Mouse (Mus musculus): Measurements from ENCODE around the gene Rapgef6. TPM values are rescaled to one million over a fixed set of nuclear protein-coding genes. Genes with fewer than 3 reads are reported as not detected.

Gene Rapgef6
- polyA plus RNA-seq, 1 experiment from 2014 or later: 33.1 TPM

DNA sequence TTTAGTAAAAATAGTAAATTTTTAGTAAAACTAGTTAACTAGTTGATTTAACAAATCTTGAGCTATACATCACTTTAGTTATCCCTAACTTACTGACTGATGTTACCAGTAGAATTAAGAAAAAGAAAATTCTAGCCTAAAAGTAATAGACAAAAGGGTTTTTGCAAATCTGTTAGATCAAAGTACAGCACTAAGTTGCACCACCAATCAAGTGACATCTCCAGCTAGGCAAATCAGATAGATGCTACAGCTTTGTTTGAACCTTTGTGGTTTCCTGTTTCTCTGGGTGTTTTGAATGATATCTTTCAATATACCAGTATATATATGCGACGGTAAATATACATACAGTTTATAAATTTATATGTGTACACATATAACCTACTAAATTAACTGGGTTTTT is 99.1 kb downstream of the Rapgef6 start:
- Histone ChIP-seq H3K4me3 (replicated peaks) (no peak overlapping the region), H3K4me2 (replicated peaks) (no peak overlapping the region), H3K27me3 (no peaks in the 10 kb centered on the region), H3K27ac (replicated peaks) (no peak overlapping the region), H3K9me3 (replicated peaks) (no peaks in the 10 kb centered on the region), H3K36me3 (0 out of 2 replicates have a peak, but pooled peaks cover 7% of the 10 kb centered on the region), H3K9ac (no peak overlapping the region), H3K4me1 (no peaks in the 10 kb centered on the region)
- ATAC-seq (ENCODE audit: insufficient number of reproducible peaks, low FRiP score, low TSS enrichment, low read depth): no peak
- WGBS: 92% methylated on average over 2 of the region's 2 CpGs

DNA sequence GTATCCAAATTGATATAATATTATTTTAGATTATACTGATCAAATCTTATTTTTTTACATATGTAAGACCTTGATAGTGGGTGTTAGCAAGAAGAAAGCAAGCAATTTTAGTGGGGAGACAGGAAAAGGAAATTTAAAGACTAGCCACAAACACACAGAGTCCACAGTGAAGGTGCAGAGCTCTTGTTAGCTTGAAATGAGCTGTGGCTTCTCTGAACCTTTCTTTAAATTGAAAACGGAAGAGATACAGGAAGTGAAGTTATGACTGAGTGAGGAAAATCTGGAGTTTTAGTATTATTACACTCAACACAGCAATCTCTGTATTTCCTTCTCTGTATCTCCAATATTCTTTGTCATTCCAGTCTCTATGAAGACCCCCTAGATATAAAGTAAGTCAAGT is 104.3 kb downstream of the Rapgef6 start:
- H3K4me3 ChIP-seq (replicated peaks): no peak overlapping the region
- WGBS: 74% methylated on average over 1 of the region's 1 CpGs
- no peak overlapping the region for H3K27ac ChIP-seq (replicated peaks)
- 0 out of 2 replicates have a peak, but pooled peaks cover 5% of the 10 kb centered on the region for H3K36me3 ChIP-seq
- no peaks in the 10 kb centered on the region for H3K4me1 ChIP-seq
- no peaks in the 10 kb centered on the region for H3K27me3 ChIP-seq
- H3K4me2 ChIP-seq (replicated peaks): no peak overlapping the region
- no peak for ATAC-seq (ENCODE audit: insufficient number of reproducible peaks, low FRiP score, low TSS enrichment, low read depth)
- no peak overlapping the region for H3K9ac ChIP-seq
- H3K9me3 ChIP-seq (replicated peaks): no peaks in the 10 kb centered on the region

DNA sequence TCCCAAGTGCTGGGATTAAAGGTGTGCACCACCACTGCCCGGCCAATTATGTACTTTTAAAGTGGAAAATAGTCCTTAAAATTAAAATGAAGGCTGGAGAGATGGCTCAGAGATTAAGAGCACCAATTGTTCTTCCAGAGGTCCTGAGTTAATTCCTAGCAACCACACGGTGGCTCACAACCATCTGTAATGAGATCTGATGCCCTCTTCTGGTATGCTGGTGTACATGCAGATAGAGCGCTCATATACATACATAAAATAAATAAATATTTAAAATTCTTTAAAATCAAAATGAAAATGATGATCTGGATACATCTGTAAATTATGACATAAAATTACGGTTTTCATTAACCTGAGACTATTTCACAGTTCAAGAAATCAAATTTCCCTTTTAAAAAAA is 123.8 kb downstream of the Rapgef6 start:
- 93% methylated on average over 4 of the region's 4 CpGs for WGBS
- no peak overlapping the region for H3K27ac ChIP-seq (replicated peaks)
- H3K4me3 ChIP-seq (replicated peaks): no peak overlapping the region
- H3K4me2 ChIP-seq (replicated peaks): no peak overlapping the region
- ATAC-seq (ENCODE audit: insufficient number of reproducible peaks, low FRiP score, low TSS enrichment, low read depth): no peak
- H3K36me3 ChIP-seq: 0 out of 2 replicates have a peak, but pooled peaks cover 8% of the 10 kb centered on the region
- no peaks in the 10 kb centered on the region for H3K27me3 ChIP-seq
- H3K9me3 ChIP-seq (replicated peaks): no peaks in the 10 kb centered on the region
- no peak overlapping the region for H3K9ac ChIP-seq
- no peaks in the 10 kb centered on the region for H3K4me1 ChIP-seq

GRCm38 (mm10) chr11:54648573-54648972 is 125.9 kb downstream of the Rapgef6 start:
- Histone ChIP-seq H3K4me3 (replicated peaks) (no peak overlapping the region), H3K4me2 (replicated peaks) (no peak overlapping the region), H3K27me3 (no peaks in the 10 kb centered on the region), H3K9ac (no peak overlapping the region), H3K9me3 (replicated peaks) (no peaks in the 10 kb centered on the region), H3K36me3 (no peaks in the 10 kb centered on the region), H3K4me1 (no peaks in the 10 kb centered on the region), H3K27ac (replicated peaks) (no peak overlapping the region)
- ATAC-seq (ENCODE audit: insufficient number of reproducible peaks, low FRiP score, low TSS enrichment, low read depth): no peak

- no peak overlapping the region for H3K9ac ChIP-seq
- peaks cover 11% of the 10 kb centered on the region; the same call in 1 of the 2 replicates for H3K36me3 ChIP-seq
- no peak overlapping the region for H3K4me2 ChIP-seq (replicated peaks)
- no peaks in the 10 kb centered on the region for H3K9me3 ChIP-seq (replicated peaks)
- no peaks in the 10 kb centered on the region for H3K4me1 ChIP-seq
- H3K27ac ChIP-seq (replicated peaks): no peak overlapping the region
- 83% methylated on average over 2 of the region's 2 CpGs for WGBS
- no peak for ATAC-seq (ENCODE audit: insufficient number of reproducible peaks, low FRiP score, low TSS enrichment, low read depth)
- H3K27me3 ChIP-seq: no peaks in the 10 kb centered on the region
- H3K4me3 ChIP-seq (replicated peaks): no peak overlapping the region
Observed at GRCm38 (mm10) chr11:54655420-54655819, 132.8 kb downstream of the Rapgef6 start.

DNA sequence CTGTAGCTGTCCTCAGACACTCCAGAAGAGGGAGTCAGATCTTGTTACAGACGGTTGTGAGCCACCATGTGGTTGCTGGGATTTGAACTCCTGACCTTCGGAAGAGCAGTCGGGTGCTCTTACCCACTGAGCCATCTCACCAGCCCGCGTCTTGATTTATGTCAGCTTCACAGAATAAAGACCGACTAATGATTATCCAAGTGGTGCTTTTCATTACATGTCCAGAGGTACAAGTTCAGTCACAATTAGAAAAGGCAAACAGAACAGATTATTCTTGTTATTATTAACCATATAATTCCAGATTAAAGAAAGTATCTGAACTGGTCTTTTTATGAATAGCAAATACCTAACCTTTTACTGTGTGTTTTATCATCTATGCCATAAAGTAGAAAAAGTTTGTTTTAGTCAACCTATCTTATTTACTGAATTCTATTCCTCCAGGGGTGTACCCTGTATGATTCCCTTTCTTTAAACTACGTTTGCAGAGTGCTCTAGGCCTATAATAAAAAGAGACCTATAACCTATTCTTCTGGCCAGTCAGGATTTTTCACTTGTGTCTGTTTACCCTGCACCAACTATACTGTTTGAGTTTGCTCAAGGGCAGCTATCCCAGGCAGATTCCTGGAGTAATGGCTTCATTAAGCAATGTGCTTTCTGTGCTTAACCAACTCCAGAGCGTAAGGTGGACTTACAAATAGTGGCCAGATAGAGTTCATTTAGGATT is 151.1 kb downstream of the Rapgef6 start:
- Histone ChIP-seq H3K4me3 (replicated peaks) (no peak overlapping the region), H3K27ac (replicated peaks) (no peak overlapping the region), H3K9me3 (replicated peaks) (no peaks in the 10 kb centered on the region), H3K27me3 (no peaks in the 10 kb centered on the region), H3K4me2 (replicated peaks) (no peak overlapping the region), H3K36me3 (peaks cover 11% of the 10 kb centered on the region; the same call in 1 of the 2 replicates), H3K9ac (no peak overlapping the region), H3K4me1 (no peaks in the 10 kb centered on the region)
- 82% methylated on average over 8 of the region's 8 CpGs for WGBS
- ATAC-seq (ENCODE audit: insufficient number of reproducible peaks, low FRiP score, low TSS enrichment, low read depth): no peak

GRCm38 (mm10) chr11:54675792-54676489 is 153.3 kb downstream of the Rapgef6 start:
- Histone ChIP-seq H3K4me1 (no peaks in the 10 kb centered on the region), H3K9me3 (replicated peaks) (no peaks in the 10 kb centered on the region), H3K27me3 (no peaks in the 10 kb centered on the region), H3K36me3 (peaks cover 22% of the 10 kb centered on the region), H3K27ac (replicated peaks) (no peak overlapping the region), H3K4me3 (replicated peaks) (no peak overlapping the region), H3K4me2 (replicated peaks) (no peak overlapping the region), H3K9ac (no peak overlapping the region)
- no peak for ATAC-seq (ENCODE audit: insufficient number of reproducible peaks, low FRiP score, low TSS enrichment, low read depth)
- 96% methylated on average over 2 of the region's 2 CpGs for WGBS

DNA sequence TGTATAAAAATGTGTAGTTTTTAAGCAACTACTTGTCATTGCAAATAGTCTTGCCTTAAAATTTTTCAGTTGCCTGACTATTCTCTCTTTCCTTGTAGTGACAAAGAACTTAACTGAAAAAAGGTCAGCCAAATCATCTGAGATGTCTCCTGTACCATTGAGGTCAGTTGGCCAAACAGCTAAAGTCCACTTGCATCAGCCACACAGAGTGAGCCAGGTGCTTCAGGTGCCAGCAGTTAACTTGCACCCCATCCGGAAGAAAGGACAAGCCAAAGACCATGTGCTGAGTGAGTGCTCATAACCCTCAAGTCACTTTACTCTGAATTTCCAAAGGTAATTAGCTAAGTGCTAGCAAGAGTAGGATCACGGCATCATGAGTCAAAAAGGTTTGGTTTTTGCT is 156.5 kb downstream of the Rapgef6 start:
- Histone ChIP-seq H3K27ac (replicated peaks) (no peak overlapping the region), H3K9me3 (replicated peaks) (no peaks in the 10 kb centered on the region), H3K9ac (no peak overlapping the region), H3K36me3 (peaks cover 24% of the 10 kb centered on the region), H3K4me3 (replicated peaks) (no peak overlapping the region), H3K4me2 (replicated peaks) (no peak overlapping the region), H3K27me3 (no peaks in the 10 kb centered on the region), H3K4me1 (no peaks in the 10 kb centered on the region)
- WGBS: 92% methylated on average over 2 of the region's 2 CpGs
- ATAC-seq (ENCODE audit: insufficient number of reproducible peaks, low FRiP score, low TSS enrichment, low read depth): no peak

DNA sequence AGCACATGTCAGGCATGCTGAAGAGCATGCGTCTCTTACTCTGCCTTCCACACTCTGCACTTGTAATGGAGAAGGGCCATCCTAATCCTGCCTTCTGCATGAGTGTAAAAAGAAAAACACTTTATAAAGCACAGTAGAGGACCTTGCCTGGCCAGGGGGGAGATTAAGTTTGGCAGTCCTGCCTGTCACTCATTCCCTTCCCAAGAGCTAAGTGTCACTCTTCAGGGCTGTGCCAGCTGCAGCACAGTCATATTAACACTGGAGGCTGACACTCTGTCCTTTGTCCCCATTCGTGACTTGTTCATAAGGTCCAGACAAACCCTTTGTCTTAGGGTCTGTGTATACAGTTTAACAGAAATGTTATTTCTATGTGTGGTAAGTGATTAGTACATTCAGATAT is 162.2 kb downstream of the Rapgef6 start:
- H3K4me1 ChIP-seq: peaks cover 4% of the 10 kb centered on the region; the same call in 1 of the 2 replicates

DNA sequence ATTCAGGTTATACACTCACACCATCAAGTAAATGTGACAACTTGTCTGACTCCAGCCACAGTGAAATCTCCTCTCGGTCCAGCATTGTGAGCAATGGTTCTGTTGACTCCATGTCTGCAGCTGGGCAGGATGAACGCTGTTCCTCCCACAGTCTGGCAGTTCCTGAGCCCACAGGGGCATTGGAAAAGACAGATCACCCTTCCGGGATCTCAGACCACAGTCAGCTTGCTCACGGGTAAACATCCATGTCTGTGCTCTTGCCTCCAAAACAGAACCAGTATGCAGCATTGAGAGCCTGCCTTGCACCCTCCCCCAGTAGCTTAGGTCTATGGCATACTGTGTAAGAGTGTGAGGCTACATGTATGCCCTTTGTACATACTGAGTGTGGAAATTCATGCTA is 167.5 kb downstream of the Rapgef6 start:
- no peak overlapping the region for H3K9ac ChIP-seq
- no peak overlapping the region for H3K4me3 ChIP-seq (replicated peaks)
- WGBS: 87% methylated on average over 4 of the region's 4 CpGs

More for the DNA sequence above, 162.2 kb downstream of the Rapgef6 start:
- H3K4me2 ChIP-seq (replicated peaks): no peak overlapping the region
- H3K36me3 ChIP-seq: peaks cover 27% of the 10 kb centered on the region
- H3K27ac ChIP-seq (replicated peaks): no peak overlapping the region
- H3K9ac ChIP-seq: no peak overlapping the region
- no peak overlapping the region for H3K4me3 ChIP-seq (replicated peaks)
- no peak for ATAC-seq (ENCODE audit: insufficient number of reproducible peaks, low FRiP score, low TSS enrichment, low read depth)
- H3K27me3 ChIP-seq: no peaks in the 10 kb centered on the region
- WGBS: 73% methylated on average over 2 of the region's 2 CpGs
- H3K9me3 ChIP-seq (replicated peaks): no peaks in the 10 kb centered on the region

DNA sequence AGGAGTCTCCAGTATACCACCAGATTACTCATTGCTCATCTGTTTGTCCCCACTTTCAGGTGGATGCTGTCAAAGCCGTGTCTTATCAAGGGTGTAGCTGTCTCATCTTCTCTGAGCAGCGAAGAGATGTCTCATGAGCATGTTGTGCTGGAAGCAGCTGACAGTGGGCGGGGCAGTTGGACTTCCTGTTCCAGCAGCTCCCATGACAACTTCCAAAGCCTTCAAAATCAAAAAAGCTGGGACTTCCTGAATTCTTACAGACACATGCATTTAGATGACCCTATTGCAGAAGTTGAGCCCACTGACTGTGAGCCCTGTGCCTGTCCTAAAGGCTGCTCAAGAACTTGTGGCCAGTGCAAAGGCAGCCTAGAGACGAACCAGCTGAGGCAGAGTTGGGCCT is 168.5 kb downstream of the Rapgef6 start:
- Histone ChIP-seq H3K27ac (replicated peaks) (no peak overlapping the region), H3K4me3 (replicated peaks) (no peak overlapping the region), H3K27me3 (no peaks in the 10 kb centered on the region), H3K9me3 (replicated peaks) (no peaks in the 10 kb centered on the region), H3K36me3 (peaks cover 25% of the 10 kb centered on the region; the same call in 1 of the 2 replicates), H3K9ac (no peak overlapping the region), H3K4me2 (replicated peaks) (no peak overlapping the region), H3K4me1 (peaks cover 4% of the 10 kb centered on the region; the same call in 1 of the 2 replicates)
- ATAC-seq (ENCODE audit: insufficient number of reproducible peaks, low FRiP score, low TSS enrichment, low read depth): no peak
- 65% methylated on average over 4 of the region's 4 CpGs for WGBS

More for the DNA sequence above, 167.5 kb downstream of the Rapgef6 start:
- no peak for ATAC-seq (ENCODE audit: insufficient number of reproducible peaks, low FRiP score, low TSS enrichment, low read depth)
- peaks cover 28% of the 10 kb centered on the region for H3K36me3 ChIP-seq
- no peak overlapping the region for H3K27ac ChIP-seq (replicated peaks)
- peaks cover 4% of the 10 kb centered on the region; the same call in 1 of the 2 replicates for H3K4me1 ChIP-seq
- H3K9me3 ChIP-seq (replicated peaks): no peaks in the 10 kb centered on the region
- H3K4me2 ChIP-seq (replicated peaks): no peak overlapping the region
- H3K27me3 ChIP-seq: no peaks in the 10 kb centered on the region

All from embryonic facial prominence, embryonic 15.5 days (tissue).